Mouse (Mus musculus): ENCODE results near the gene Gm45717.

DNA sequence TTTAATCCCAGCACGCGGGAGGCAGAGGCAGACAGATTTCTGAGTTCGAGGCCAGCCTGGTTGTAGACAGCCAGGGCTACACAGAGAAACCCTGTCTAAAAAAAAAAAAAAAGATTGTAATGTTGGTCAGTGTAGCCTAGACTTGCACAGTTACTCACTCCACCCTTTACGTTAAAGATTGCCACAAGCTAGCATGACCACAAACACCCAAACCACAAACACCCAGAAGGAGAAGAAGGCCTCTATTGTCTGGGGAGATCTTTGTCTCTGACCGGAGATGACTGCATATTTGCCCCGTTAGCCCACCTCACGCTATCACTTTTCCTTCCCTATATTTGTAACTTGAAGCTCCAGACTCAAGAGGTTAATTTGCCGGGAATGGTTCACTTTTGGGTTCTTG lies 26.0 kb upstream of the Gm45717 start:
- TF ChIP-seq CTCF (IDR thresholded peaks at IDR 0.05; ENCODE audit: insufficient read depth, low read length), result no peak
- no peak for TF ChIP-seq POLR2A (IDR thresholded peaks at IDR 0.05; ENCODE audit: borderline replicate concordance, extremely low read depth, low read depth, low read length)
